Mouse (Mus musculus): ENCODE measurements around the gene Rfpl4.

- no peak for TF ChIP-seq CTCF (IDR thresholded peaks at IDR 0.05; ENCODE audit: low read depth)
- no peak for TF ChIP-seq EP300 (IDR thresholded peaks at IDR 0.05; ENCODE audit: low read depth)
Observed at GRCm38 (mm10) chr7:5076931-5077330, 39.8 kb downstream of the Rfpl4 start.

Measured in heart, postnatal 0 days (tissue).